Mouse (Mus musculus) naive thymus-derived CD4-positive, alpha-beta T cell, adult 2 months (primary cell): ENCODE measurements around the gene Cd101.

ENCODE experiments used
- DNase-seq: peaks from one replicate; pipeline ENCODE4 v3.0.0-alpha.2; 2011; ENCODE audit warnings: low read depth

Gene Cd101

DNA sequence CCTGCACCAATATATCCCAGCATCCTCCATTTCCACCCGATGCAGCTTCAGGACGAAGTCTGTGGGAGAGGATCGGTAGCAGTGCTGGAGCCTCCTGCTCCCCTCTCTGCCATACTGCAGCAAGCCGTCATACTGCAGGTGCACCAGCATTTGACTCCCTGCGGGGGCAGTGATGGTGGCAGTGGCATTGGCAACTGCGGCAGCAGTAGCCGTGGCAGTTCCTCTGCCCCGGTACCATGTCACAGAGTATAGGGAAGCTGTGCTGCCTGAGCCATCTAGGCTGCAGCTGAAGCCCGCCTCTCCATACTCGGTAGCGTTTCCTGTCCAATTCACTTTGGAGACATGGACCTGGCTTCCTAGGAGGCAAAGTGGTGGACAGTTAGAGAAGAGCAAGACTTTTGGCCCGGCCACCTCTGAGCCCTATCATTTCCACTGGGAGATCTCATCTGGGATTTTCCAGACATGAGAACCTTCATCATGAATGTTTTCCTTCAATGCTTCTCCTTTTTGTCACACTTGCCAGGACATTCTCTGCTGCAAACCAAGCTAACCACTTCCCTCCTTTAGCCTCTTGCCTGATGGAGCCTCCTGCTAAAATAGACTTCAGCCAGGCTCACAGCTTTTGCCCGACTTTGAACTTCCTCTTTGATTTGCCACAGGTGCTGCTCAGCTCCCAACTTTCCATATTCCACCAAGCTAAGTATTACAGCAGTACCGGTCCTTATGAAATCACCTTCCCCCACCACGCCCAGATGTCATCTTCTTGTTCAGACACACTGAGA lies 25.6 kb downstream of the Cd101 start:
- no peak for DNase-seq

DNA sequence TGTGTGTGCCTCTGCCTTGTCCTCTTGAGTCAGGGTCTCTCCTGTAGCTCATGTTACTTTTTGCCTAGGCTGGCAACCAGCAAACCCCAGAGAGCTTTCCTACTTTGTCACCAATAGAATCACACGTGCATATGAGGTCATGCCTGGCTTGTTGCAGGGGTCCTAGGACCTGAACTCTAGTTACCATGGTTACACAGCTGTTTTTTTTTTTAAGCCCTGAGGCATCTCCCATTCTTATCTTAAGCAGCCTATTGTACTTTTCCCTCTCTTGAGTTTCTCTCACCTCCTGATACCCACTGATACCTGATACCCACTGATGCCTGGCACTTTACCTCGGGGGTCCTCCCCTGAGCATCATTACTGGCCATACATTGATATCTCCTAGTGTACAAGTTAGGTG lies 29.6 kb downstream of the Cd101 start:
- DNase-seq = no peak

GRCm38 (mm10) chr3:100998904-100999340 lies 30.4 kb downstream of the Cd101 start:
- peak; percentile 95 for DNase-seq

GRCm38 (mm10) chr3:100997785-100998570 lies 31.4 kb downstream of the Cd101 start:
- DNase-seq = peak; percentile 49

GRCm38 (mm10) chr3:100994252-100994651 lies 35.1 kb downstream of the Cd101 start:
- DNase-seq = no peak

DNA sequence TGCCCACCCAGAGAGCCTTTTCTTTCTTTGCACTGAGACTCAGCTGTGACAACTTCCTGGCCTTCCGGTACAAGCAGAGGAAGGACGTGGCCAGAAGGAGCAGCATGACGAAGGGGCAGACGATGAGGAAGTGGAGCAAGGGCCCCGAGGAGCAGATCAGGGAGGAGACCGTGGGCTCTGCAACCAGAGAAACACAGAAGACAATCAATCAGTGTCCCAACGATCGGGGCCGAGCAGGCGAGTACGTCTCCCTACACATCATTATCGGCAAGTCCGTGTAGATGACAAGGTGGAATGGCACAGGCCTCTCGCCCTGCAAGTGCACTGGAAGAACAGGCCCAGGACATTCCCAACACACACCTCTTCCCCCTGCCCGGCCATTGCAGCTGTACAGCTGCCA lies 35.6 kb downstream of the Cd101 start:
- peak; percentile 54 for DNase-seq

- DNase-seq = no peak
Observed at GRCm38 (mm10) chr3:100993158-100993557, 36.2 kb downstream of the Cd101 start.

DNA sequence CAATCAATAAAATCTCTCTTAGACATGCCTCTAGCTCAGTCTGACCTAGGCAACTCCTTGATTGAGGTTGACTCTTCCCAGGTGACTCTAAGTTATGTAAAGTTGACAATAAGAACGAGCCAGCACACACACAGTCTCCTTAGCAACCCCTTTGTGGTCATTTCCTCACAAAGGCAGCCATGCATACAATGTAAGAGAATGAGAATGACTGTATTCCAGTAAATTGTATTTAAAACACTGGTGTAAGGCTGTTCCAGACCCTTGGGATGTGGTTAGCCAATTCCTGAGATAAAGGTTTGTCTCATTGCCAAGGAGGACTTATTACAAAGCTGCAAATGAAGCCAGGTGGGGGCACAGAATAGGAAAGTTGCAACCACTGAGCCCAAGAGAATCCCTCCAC lies 39.1 kb downstream of the Cd101 start:
- no peak for DNase-seq

- DNase-seq = no peak
Observed at GRCm38 (mm10) chr3:100989417-100989816, 39.9 kb downstream of the Cd101 start.

DNA sequence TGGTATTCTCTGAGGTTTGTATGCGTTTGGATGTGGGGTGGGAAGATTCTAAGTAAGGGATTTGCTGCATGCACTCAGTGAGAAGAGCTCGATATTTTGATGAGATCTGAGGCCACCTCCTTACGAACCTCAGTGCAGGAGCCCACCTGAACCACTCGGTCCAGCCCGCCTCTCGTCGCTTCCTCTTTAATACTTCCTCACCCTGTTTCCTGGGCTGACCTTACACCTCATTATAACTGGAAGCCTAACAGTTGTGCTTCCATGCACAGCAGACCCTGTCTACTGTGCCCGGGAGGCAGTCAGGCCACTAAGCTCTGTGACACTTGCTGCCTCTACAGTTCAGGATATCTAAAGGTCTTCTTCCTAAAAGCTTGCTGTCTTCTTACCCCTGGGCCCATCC lies 50.1 kb downstream of the Cd101 start:
- no peak for DNase-seq

GRCm38 (mm10) chr3:100973906-100974305 lies 55.5 kb downstream of the Cd101 start:
- peak; percentile 78 for DNase-seq

- DNase-seq = peak; percentile 94
Observed at GRCm38 (mm10) chr3:100969176-100969917, 60.0 kb downstream of the Cd101 start, which contains the start of gene Ttf2. Gene Ttf2, minus strand, starts transcription at chr3:100969663.

GRCm38 (mm10) chr3:100963849-100964542 lies 65.4 kb downstream of the Cd101 start:
- DNase-seq = peak; percentile 56

DNA sequence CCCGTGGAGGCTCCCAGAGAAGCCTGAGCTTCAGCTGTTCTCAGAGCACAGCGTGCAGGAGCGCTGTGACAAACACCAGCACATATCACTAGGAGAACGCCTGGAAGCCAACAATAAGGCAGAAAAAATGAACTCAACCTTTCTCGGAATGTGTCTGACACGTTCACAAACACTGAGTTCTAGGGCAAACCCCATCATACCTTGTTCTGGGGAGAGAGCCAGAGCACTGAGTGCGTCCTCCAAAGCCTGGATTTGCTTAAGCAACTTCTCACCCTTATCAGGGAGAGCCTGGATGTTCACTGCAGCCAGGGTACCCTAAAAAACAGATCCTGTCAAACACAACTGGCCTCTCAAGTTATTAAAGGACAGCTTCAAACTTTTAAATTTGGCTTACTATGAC lies 67.9 kb downstream of the Cd101 start:
- no peak for DNase-seq

GRCm38 (mm10) chr3:100961007-100961406 lies 68.3 kb downstream of the Cd101 start:
- DNase-seq = no peak

- DNase-seq = peak; percentile 12
Observed at GRCm38 (mm10) chr3:100954616-100955015, 74.7 kb downstream of the Cd101 start.

- no peak for DNase-seq
Observed at GRCm38 (mm10) chr3:100951531-100951930, 77.8 kb downstream of the Cd101 start.

GRCm38 (mm10) chr3:100947286-100947685 lies 82.1 kb downstream of the Cd101 start:
- no peak for DNase-seq
